Mouse (Mus musculus) liver, embryonic 16.5 days (tissue): ENCODE measurements at regions not wholly inside any gene's neighbourhood (a gene's known extent, or its start where the extent isn't known, plus 50 kb on each side); places are given as distances from the start of the nearest gene placed in this dataset.
A peak's percentile ranks its signal among the peaks of the same experiment; 100 is the strongest.

ENCODE experiments used
- ATAC-seq: fragments of 200-750 bp; cut with Nextera tagmentation; 2 replicates; pipeline ENCODE4 v1.8.0; 2017; ENCODE audit warnings: low read depth, mild to moderate bottlenecking, moderate number of reproducible peaks, moderate library complexity
- H3K27ac ChIP-seq: fragments of 300-500 bp; sonication (generic); 2 replicates; pipeline ENCODE4 v1.5.1; 2014; ENCODE audit warnings: mild to moderate bottlenecking, low read length
- H3K27me3 ChIP-seq: fragments of 300-500 bp; sonication (generic); 2 replicates; pipeline ENCODE4 v1.6.1; 2014; ENCODE audit warnings: low read depth, low read length, mixed read lengths; ENCODE audit not compliant: control insufficient read depth, insufficient read depth
- H3K36me3 ChIP-seq: fragments of 300-500 bp; sonication (generic); 2 replicates; pipeline ENCODE4 v1.6.1; 2014; ENCODE audit warnings: mild to moderate bottlenecking; ENCODE audit not compliant: control insufficient read depth, insufficient read depth
- H3K4me1 ChIP-seq: fragments of 300-500 bp; sonication (generic); 2 replicates; pipeline ENCODE4 v1.6.1; 2014; ENCODE audit warnings: low read depth, low read length, mixed read lengths; ENCODE audit not compliant: control insufficient read depth
- H3K4me2 ChIP-seq: fragments of 300-500 bp; sonication (generic); 2 replicates; pipeline ENCODE4 v1.6.1; 2014; ENCODE audit warnings: low read depth, low read length, mixed read lengths
- H3K4me3 ChIP-seq: fragments of 300-500 bp; sonication (generic); 2 replicates; pipeline ENCODE4 v1.5.1; 2014; ENCODE audit warnings: low read depth, mild to moderate bottlenecking, low read length
- H3K9ac ChIP-seq: fragments of 300-500 bp; sonication (generic); 2 replicates; pipeline ENCODE4 v1.6.1; 2014; ENCODE audit warnings: low read depth, low read length
- H3K9me3 ChIP-seq: fragments of 300-500 bp; sonication (generic); replicated peaks from 2 replicates; pipeline ENCODE4 v1.6.1; 2016; ENCODE audit warnings: low read length; ENCODE audit not compliant: control insufficient read depth
- WGBS: fragments of 180-500 bp; shearing (Covaris S2); extraction: QIAGEN DNeasy Blood & Tissue Kit; methylation state at CpG from one replicate; pipeline ENCODE4 v1.1.7; 2014; ENCODE audit not compliant: insufficient replicate concordance; 5-methylcytosine and 5-hydroxymethylcytosine counted together

DNA sequence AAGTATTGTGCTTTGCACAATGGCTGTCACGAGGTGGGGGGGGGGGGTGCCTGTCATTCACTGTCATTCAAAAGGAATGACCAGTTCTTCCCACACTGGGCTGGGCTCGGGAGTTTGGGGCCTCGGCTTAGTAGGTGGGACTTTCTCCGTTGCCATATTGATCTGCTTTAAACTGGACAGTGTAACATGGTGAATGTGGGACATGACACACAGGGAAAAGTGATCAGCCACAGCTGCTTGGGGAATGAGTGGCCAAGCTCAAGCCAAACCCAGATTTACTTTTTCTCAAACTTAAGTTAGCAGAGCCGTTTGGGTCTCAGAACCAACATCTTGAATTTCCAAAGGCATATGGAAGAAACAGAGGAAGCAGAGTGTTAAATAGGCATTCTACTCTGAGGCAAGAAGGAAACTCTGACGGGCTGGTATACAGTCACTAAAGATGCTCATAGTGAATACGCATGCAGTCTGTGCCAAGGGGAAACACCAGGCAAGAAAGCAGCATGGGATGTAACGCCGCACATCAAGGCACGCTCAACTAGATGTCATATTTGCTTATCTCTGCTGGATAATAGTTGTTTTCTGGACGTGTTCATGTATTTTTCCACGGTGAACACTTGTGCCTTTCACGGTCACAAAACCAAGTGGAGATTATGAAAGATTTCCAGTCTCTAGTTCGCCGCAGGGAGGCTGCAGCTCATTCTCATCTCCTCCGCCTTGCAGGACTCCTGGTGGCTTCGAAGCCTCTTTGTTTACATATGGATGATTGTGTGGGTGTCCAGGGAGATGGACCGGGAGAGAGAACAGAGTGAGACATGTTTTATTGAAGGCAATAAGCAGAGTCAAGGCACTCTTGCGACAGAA, 72.3 kb upstream of the 1700024P04Rik start:
- WGBS: 64% methylated on average over 19 of the region's 19 CpGs
- no peak overlapping the region for H3K27ac ChIP-seq

GRCm38 (mm10) chr13:99055609-99056321, 71.4 kb upstream of the 1700024P04Rik start:
- no peak for ATAC-seq
- Histone ChIP-seq H3K27me3 (0 out of 2 replicates have a peak, but pooled peaks cover 2% of the 10 kb centered on the region), H3K4me3 (no peak overlapping the region), H3K9me3 (no peaks in the 10 kb centered on the region), H3K36me3 (no peaks in the 10 kb centered on the region), H3K4me1 (no peaks in the 10 kb centered on the region; the same call in none of the 2 replicates), H3K9ac (no peak overlapping the region), H3K4me2 (no peak overlapping the region), H3K27ac (no peak overlapping the region)
- 40% methylated on average over 11 of the region's 11 CpGs for WGBS

More for the DNA sequence above, 72.3 kb upstream of the 1700024P04Rik start:
- Histone ChIP-seq H3K4me2 (no peak overlapping the region), H3K4me3 (no peak overlapping the region), H3K27me3 (0 out of 2 replicates have a peak, but pooled peaks cover 2% of the 10 kb centered on the region), H3K4me1 (no peaks in the 10 kb centered on the region; the same call in none of the 2 replicates), H3K36me3 (no peaks in the 10 kb centered on the region), H3K9ac (no peak overlapping the region), H3K9me3 (no peaks in the 10 kb centered on the region)
- no peak for ATAC-seq

DNA sequence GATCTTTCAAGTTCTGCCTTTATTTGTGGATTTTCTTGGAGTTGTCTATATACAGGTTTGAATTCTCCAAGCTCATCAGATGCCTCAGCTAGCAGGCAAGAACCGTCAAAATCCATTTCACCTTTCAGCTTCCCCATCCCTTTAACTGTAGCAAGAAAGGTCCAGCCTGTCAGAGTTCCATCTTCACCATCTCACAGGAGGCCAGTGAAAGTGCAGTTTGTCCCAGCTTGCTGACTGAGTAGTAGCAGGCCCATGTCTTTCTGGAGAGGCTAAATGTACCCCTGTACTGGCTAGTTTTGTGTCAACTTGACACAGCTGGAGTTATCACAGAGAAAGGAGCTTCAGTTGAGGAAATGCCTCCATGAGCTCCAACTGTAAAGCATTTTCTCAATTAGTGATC, 67.7 kb upstream of the 1700024P04Rik start:
- Histone ChIP-seq H3K27ac (no peak overlapping the region), H3K27me3 (0 out of 2 replicates have a peak, but pooled peaks cover 2% of the 10 kb centered on the region), H3K36me3 (no peaks in the 10 kb centered on the region), H3K4me1 (no peaks in the 10 kb centered on the region; the same call in 1 of the 2 replicates), H3K4me3 (no peak overlapping the region), H3K9me3 (no peaks in the 10 kb centered on the region), H3K4me2 (no peak overlapping the region), H3K9ac (no peak overlapping the region)
- 67% methylated on average over 1 of the region's 1 CpGs for WGBS
- no peak for ATAC-seq

DNA sequence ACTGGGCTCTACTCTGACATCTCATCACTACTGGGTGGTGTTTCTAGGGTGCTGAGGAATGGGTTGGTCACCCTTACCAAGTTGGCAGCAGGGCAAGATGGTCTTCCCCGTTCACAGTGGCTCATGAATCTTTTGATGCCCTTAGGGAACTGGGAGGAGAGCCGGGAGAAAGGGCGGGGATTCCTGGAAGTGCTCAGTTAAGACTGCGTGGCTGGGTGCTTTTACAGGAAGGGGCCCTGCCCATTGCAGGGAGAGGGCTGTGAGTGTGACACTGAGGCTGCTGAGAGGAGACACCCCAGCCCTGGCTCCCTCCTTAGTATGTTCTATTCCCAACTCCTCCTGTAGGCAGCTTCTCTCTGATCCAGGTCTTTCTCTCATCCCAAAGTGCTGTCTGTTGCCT, 65.3 kb upstream of the 1700024P04Rik start:
- Histone ChIP-seq H3K4me1 (no peaks in the 10 kb centered on the region), H3K36me3 (no peaks in the 10 kb centered on the region), H3K9ac (no peak overlapping the region), H3K27me3 (no peaks in the 10 kb centered on the region), H3K27ac (no peak overlapping the region), H3K9me3 (no peaks in the 10 kb centered on the region), H3K4me3 (no peak overlapping the region), H3K4me2 (no peak overlapping the region)
- ATAC-seq: no peak
- 38% methylated on average over 4 of the region's 4 CpGs for WGBS

DNA sequence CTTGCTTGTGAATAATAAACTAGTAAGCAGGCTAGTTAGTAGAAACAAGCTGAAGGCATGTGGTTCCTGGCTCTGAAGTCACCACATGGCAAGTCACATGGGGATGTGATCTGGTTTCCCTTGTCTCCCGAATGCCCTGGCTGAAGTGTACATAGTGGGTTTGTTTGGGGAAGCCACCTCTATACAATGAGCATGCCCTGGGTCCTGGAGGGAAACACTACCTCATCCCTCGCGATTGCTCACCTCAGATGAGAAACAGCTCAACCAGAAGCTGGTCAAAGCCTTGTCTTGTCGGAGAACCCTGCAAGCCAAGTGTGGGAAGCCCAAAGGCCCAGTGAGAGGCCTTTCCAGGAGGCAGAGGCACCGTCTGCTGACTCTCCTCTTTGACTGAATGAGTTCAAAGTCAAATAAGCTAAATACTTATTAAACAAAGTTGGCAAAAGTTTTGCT, 64.3 kb upstream of the 1700024P04Rik start:
- Histone ChIP-seq H3K4me3 (no peak overlapping the region), H3K9me3 (no peaks in the 10 kb centered on the region), H3K36me3 (no peaks in the 10 kb centered on the region), H3K9ac (no peak overlapping the region), H3K27ac (no peak overlapping the region), H3K4me2 (no peak overlapping the region), H3K27me3 (no peaks in the 10 kb centered on the region), H3K4me1 (no peaks in the 10 kb centered on the region)
- WGBS: 55% methylated on average over 5 of the region's 5 CpGs
- 0 out of 2 replicates have a peak, but pooled peaks have one; percentile 37 for ATAC-seq

DNA sequence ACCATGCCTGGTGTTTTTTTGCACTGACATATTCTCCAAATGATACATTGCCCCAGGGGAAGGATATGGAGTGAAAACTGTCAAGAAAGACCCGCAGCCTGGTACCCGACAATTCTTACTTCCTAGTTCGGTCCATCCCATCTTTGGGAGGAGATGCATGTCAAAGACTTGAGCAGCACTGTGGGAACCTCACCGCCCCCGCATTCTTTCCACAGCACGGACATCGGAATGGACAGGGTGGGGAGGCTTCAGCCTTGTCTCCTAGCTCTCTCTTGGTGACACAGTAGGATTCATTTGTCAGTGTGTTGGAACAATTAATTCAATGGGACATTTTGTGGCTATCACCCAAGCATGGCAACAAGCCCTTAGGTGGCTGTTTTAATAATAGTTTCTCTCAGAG, 62.9 kb upstream of the 1700024P04Rik start:
- Histone ChIP-seq H3K9ac (no peak overlapping the region), H3K27me3 (no peaks in the 10 kb centered on the region), H3K4me3 (no peak overlapping the region), H3K4me2 (no peak overlapping the region), H3K4me1 (no peaks in the 10 kb centered on the region), H3K36me3 (no peaks in the 10 kb centered on the region), H3K27ac (no peak overlapping the region), H3K9me3 (no peaks in the 10 kb centered on the region)
- ATAC-seq: no peak
- WGBS: 64% methylated on average over 7 of the region's 7 CpGs

DNA sequence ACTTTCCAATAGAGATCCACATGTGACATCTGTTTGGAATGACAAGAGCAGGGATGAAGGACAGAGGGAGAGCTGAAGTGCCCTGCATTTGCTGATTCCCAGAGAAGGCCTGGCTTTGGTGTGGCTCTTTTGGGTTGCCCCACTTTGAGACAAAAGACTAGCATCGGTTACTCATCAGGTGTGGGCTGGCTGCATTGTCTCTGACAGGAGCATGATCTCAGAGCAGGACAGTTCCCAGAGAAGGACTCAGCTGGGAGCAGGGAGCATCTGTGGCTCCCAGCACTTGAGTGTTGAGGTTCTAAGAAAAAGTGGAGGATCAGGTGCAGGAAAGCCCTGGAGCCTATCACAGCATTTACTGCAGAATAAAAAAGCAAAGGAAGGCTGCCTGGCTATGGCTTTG, 62.4 kb upstream of the 1700024P04Rik start:
- no peak overlapping the region for H3K4me2 ChIP-seq
- WGBS: 69% methylated on average over 1 of the region's 1 CpGs

DNA sequence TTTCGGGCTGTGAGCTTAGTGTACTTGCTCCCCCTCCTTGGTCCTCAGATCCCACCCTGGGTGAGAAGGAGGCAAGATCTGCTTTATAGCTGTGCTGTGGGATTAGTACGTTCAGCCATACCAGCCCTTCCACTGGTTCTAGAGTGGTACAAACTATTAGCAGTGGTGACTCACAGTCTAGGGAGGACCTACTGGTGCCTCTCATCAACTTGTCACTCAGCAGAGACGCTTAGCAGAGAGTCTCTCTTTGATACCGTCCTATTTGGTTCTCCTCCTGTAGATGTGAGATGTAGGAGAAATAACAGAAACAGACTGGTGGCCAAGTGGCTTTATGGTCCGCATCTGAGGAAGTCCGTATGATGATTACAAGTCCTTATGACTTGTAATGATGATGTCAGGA, 57.7 kb upstream of the 1700024P04Rik start:
- 64% methylated on average over 6 of the region's 6 CpGs for WGBS
- no peaks in the 10 kb centered on the region for H3K27me3 ChIP-seq
- no peak overlapping the region for H3K27ac ChIP-seq
- no peak for ATAC-seq
- H3K36me3 ChIP-seq: no peaks in the 10 kb centered on the region
- H3K9me3 ChIP-seq: no peaks in the 10 kb centered on the region
- H3K4me1 ChIP-seq: no peaks in the 10 kb centered on the region
- H3K9ac ChIP-seq: no peak overlapping the region
- H3K4me2 ChIP-seq: no peak overlapping the region
- H3K4me3 ChIP-seq: no peak overlapping the region

More for the DNA sequence above, 62.4 kb upstream of the 1700024P04Rik start:
- no peak for ATAC-seq
- no peak overlapping the region for H3K9ac ChIP-seq
- no peak overlapping the region for H3K27ac ChIP-seq
- no peak overlapping the region for H3K4me3 ChIP-seq
- H3K36me3 ChIP-seq: no peaks in the 10 kb centered on the region
- no peaks in the 10 kb centered on the region for H3K27me3 ChIP-seq
- H3K4me1 ChIP-seq: no peaks in the 10 kb centered on the region
- no peaks in the 10 kb centered on the region for H3K9me3 ChIP-seq

DNA sequence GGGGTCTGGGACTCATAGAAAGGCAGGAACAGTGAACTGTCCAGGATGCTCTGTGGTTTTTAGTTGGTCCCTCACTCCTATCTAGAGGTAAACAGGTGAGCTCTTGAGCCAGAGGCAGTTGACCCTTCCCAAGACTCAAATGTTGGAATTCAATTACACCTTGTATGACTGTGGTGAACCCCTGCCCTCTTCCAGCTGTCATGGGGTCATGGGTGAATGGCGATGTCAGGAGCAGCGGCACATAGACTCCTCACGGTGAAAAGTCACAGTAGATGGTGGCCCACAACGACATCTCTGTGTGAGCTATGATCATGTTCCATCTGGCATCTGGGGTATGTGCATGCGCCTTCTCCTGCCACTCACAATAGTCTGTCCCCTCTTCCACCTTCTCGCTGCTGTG, 56.9 kb upstream of the 1700024P04Rik start:
- Histone ChIP-seq H3K36me3 (no peaks in the 10 kb centered on the region), H3K9ac (no peak overlapping the region), H3K27me3 (no peaks in the 10 kb centered on the region), H3K4me1 (no peaks in the 10 kb centered on the region), H3K27ac (no peak overlapping the region), H3K4me3 (no peak overlapping the region), H3K4me2 (no peak overlapping the region), H3K9me3 (no peaks in the 10 kb centered on the region)
- 80% methylated on average over 6 of the region's 6 CpGs for WGBS
- no peak for ATAC-seq
